Comparison of ENCODE assay signal across 12 mouse cellular contexts in genomic region chr14:61601348-61601747, GRCm38 (mm10). TPM values are rescaled to one million over a fixed set of nuclear protein-coding genes. Genes with fewer than 3 reads are reported as not detected.
A peak's percentile ranks its signal among the peaks of the same experiment; 100 is the strongest.
DNase-seq lines count a peak whose midpoint lies in the region; ATAC-seq and TF ChIP-seq lines count a peak whose summit lies in the region.
"Had no signal": no experiment of that assay in that cellular context is flagged by ENCODE, and none has a peak within 500 bp of the region (broad histone marks: within the 10 kb centered on the region; RNA-seq: fewer than 3 reads in every experiment).

No protein-coding gene starts in this region.

- H3K27me3 ChIP-seq in embryonic facial prominence, embryonic 13.5 days: no peaks in the 10 kb centered on the region
- no peaks in the 10 kb centered on the region for H3K27me3 ChIP-seq in embryonic facial prominence, embryonic 10.5 days (replicated peaks; ENCODE audit: low read depth, poor library complexity, severe bottlenecking)
- no peaks in the 10 kb centered on the region for H3K27me3 ChIP-seq in forebrain, embryonic 14.5 days (replicated peaks; ENCODE audit: control insufficient read depth, insufficient read depth, low read length)
- H3K27me3 ChIP-seq in myocyte (ENCODE audit: control insufficient read depth, insufficient read depth, insufficient read length): no peaks in the 10 kb centered on the region

- H3K27ac ChIP-seq in embryonic facial prominence, embryonic 13.5 days: no peak overlapping the region
- H3K27ac ChIP-seq in embryonic facial prominence, embryonic 10.5 days (replicated peaks): no peak overlapping the region
- peak overlapping the region; percentile 65; the same call in 1 of the 2 replicates for H3K27ac ChIP-seq in left cerebral cortex, adult 2 months
- no peak overlapping the region for H3K27ac ChIP-seq in forebrain, embryonic 14.5 days (ENCODE audit: low read depth, low read length)

- no peak overlapping the region for H3K9ac ChIP-seq in embryonic facial prominence, embryonic 13.5 days
- no peak overlapping the region for H3K9ac ChIP-seq in forebrain, embryonic 14.5 days (ENCODE audit: low read length)

- WGBS in embryonic facial prominence, embryonic 13.5 days: 84% methylated on average over 9 of the region's 9 CpGs
- WGBS in embryonic facial prominence, embryonic 10.5 days: 92% methylated on average over 9 of the region's 9 CpGs
- WGBS in forebrain, embryonic 14.5 days: 89% methylated on average over 9 of the region's 9 CpGs

- no peak overlapping the region for H3ac ChIP-seq in myocyte (ENCODE audit: control insufficient read depth, insufficient read length)

- peaks cover 18% of the 10 kb centered on the region for H3K4me1 ChIP-seq in embryonic facial prominence, embryonic 13.5 days
- H3K4me1 ChIP-seq in embryonic facial prominence, embryonic 10.5 days: peaks cover 11% of the 10 kb centered on the region
- H3K4me1 ChIP-seq in forebrain, embryonic 14.5 days (ENCODE audit: control insufficient read depth, insufficient read depth, low read length): peaks cover 20% of the 10 kb centered on the region

- H3K36me3 ChIP-seq in embryonic facial prominence, embryonic 13.5 days: peaks cover 36% of the 10 kb centered on the region
- H3K36me3 ChIP-seq in embryonic facial prominence, embryonic 10.5 days (replicated peaks): peaks cover 29% of the 10 kb centered on the region
- peaks cover 34% of the 10 kb centered on the region for H3K36me3 ChIP-seq in forebrain, embryonic 14.5 days (ENCODE audit: control insufficient read depth, insufficient read depth, low read length)
- H3K36me3 ChIP-seq in myocyte (ENCODE audit: control insufficient read depth, insufficient read depth): no peaks in the 10 kb centered on the region

- DNase-seq in embryonic facial prominence, embryonic 10.5 days (ENCODE audit: low spot score): no peak
- no peak for DNase-seq in left cerebral cortex, adult 2 months (ENCODE audit: extremely low spot score in 1 of 2, low spot score in 2 of 2)
- no peak for DNase-seq in left cerebral cortex, postnatal 25 days (ENCODE audit: low spot score in 2 of 2)
- no peak for DNase-seq in forebrain, embryonic 14.5 days (ENCODE audit: low spot score)
- DNase-seq in kidney, postnatal 25 days: no peak
- no peak for DNase-seq in natural killer cell, adult 2 months (ENCODE audit: low spot score in 2 of 2)
- DNase-seq: cerebellum, postnatal 14 days; lung, postnatal 10 days had no signal

- H3K4me2 ChIP-seq in embryonic facial prominence, embryonic 13.5 days: peak overlapping the region; percentile 61
- peak overlapping the region; percentile 69 for H3K4me2 ChIP-seq in forebrain, embryonic 14.5 days (ENCODE audit: low read length)
- peak overlapping the region; percentile 15 for H3K4me2 ChIP-seq in myocyte (ENCODE audit: low read depth)

- TF ChIP-seq POLR2A in myocyte (IDR thresholded peaks at IDR 0.05; ENCODE audit: insufficient read length, low read depth): no peak

- intact Hi-C loops in left cerebral cortex, adult 2 months (cut with DNase I): no loop called here
- intact Hi-C loops in left cerebral cortex, postnatal 25 days (cut with DNase I): loop anchor here (5.0 kb wide), 1 partner anchor 46 kb away; no protein-coding TSS in a partner anchor

- no peaks in the 10 kb centered on the region for H3K9me3 ChIP-seq in embryonic facial prominence, embryonic 13.5 days
- no peaks in the 10 kb centered on the region for H3K9me3 ChIP-seq in embryonic facial prominence, embryonic 10.5 days
- H3K9me3 ChIP-seq in forebrain, embryonic 14.5 days (replicated peaks; ENCODE audit: control insufficient read depth, low read length): no peaks in the 10 kb centered on the region

- H3K79me2 ChIP-seq in myocyte (ENCODE audit: control insufficient read depth, insufficient read depth): no peaks in the 10 kb centered on the region

- ATAC-seq in embryonic facial prominence, embryonic 13.5 days (ENCODE audit: insufficient number of reproducible peaks, insufficient read depth, low FRiP score, low TSS enrichment, low read depth): no peak
- no peak for ATAC-seq in forebrain, embryonic 14.5 days
- ATAC-seq: intestine, embryonic 16.5 days had no signal

- no peak overlapping the region for H3K4me3 ChIP-seq in embryonic facial prominence, embryonic 13.5 days
- no peak overlapping the region for H3K4me3 ChIP-seq in embryonic facial prominence, embryonic 10.5 days
- no peak overlapping the region for H3K4me3 ChIP-seq in left cerebral cortex, adult 2 months
- H3K4me3 ChIP-seq in forebrain, embryonic 14.5 days (ENCODE audit: low read depth, low read length): peak overlapping the region; percentile 78; the same call in 1 of the 2 replicates
- no peak overlapping the region for H3K4me3 ChIP-seq in myocyte

- no peak for TF ChIP-seq CTCF in left cerebral cortex, adult 2 months (IDR thresholded peaks at IDR 0.05)

TF ChIP-seq in myocyte, 11 proteins besides CTCF, POLR2A, EP300 and RAD21:
- no peak for TF ChIP-seq POLR2AphosphoS2 (IDR thresholded peaks at IDR 0.05; ENCODE audit: insufficient read length, low read depth)
- no peak for TF ChIP-seq TCF3 (IDR thresholded peaks at IDR 0.05; ENCODE audit: insufficient read length, low read depth)
- TF ChIP-seq MYOG (IDR thresholded peaks at IDR 0.05; ENCODE audit: control insufficient read depth in 1 of 3, insufficient read depth in 1 of 3, insufficient read length in 2 of 3, low read depth in 2 of 3): no peak
- no peak for TF ChIP-seq SRF (IDR thresholded peaks at IDR 0.05; ENCODE audit: control insufficient read depth, insufficient read length, low read depth)
- no peak for TF ChIP-seq CEBPB (IDR thresholded peaks at IDR 0.05; ENCODE audit: insufficient read depth, poor library complexity, severe bottlenecking)
- no peak for TF ChIP-seq USF1 (IDR thresholded peaks at IDR 0.05; ENCODE audit: low read depth)
- no peak for TF ChIP-seq MYOD1 (IDR thresholded peaks at IDR 0.05; ENCODE audit: control insufficient read depth in 1 of 3, insufficient read length in 2 of 3, low read depth in 2 of 3)
- TF ChIP-seq E2F4 (IDR thresholded peaks at IDR 0.05; ENCODE audit: insufficient read depth): no peak
- TF ChIP-seq MAX (IDR thresholded peaks at IDR 0.05; ENCODE audit: low read depth): no peak

RNA-seq across cellular contexts. Expression of gene Trim13, which starts 3.3 kb away (rescaled TPM):
- 21.6 and 26.0 TPM in 2 replicates for polyA plus RNA-seq in embryonic facial prominence, embryonic 13.5 days (2015; fragmentation: Nextera tagmentation; extraction: Ambion mirVana)
- 14.4 and 15.1 TPM in 2 replicates for polyA plus RNA-seq in embryonic facial prominence, embryonic 10.5 days (2016; fragmentation: Nextera tagmentation; extraction: Ambion mirVana)
- 10 to 100 TPM in 1 of 2 experiments, 1 to 10 TPM in 1; 9.6 to 11.3 TPM for total RNA-seq in left cerebral cortex, adult 2 months (2021)
- 10 to 100 TPM; 11.6 to 12.2 TPM for total RNA-seq in left cerebral cortex, postnatal 25 days (2021)
- 70.7 and 71.6 TPM in 2 replicates for polyA plus RNA-seq in forebrain, embryonic 14.5 days (2014; fragmentation: Nextera tagmentation; extraction: Ambion mirVana)
- polyA plus RNA-seq in myocyte (2012; fragmentation: generic; extraction: Trizol): 6.7 TPM

RNA-seq across cellular contexts. Expression of gene Kcnrg, which starts 5.9 kb away (rescaled TPM):
- polyA plus RNA-seq in embryonic facial prominence, embryonic 13.5 days (2015; fragmentation: Nextera tagmentation; extraction: Ambion mirVana): 0.77 and 0.83 TPM in 2 replicates
- 0.50 and 0.55 TPM in 2 replicates for polyA plus RNA-seq in embryonic facial prominence, embryonic 10.5 days (2016; fragmentation: Nextera tagmentation; extraction: Ambion mirVana)
- total RNA-seq in left cerebral cortex, adult 2 months (2021): under 1 TPM; 0.57 to 0.77 TPM
- total RNA-seq in left cerebral cortex, postnatal 25 days (2021): under 1 TPM; 0.55 to 0.83 TPM
- polyA plus RNA-seq in forebrain, embryonic 14.5 days (2014; fragmentation: Nextera tagmentation; extraction: Ambion mirVana): 2.8 and 3.7 TPM in 2 replicates
- polyA plus RNA-seq in myocyte (2012; fragmentation: generic; extraction: Trizol): 0.16 TPM
- polyA plus RNA-seq: spleen, adult 2 months had no signal

RNA-seq across cellular contexts. Expression of gene Spryd7, which starts 44.7 kb away (rescaled TPM):
- polyA plus RNA-seq in embryonic facial prominence, embryonic 13.5 days (2015; fragmentation: Nextera tagmentation; extraction: Ambion mirVana): 16.1 and 18.0 TPM in 2 replicates
- polyA plus RNA-seq in embryonic facial prominence, embryonic 10.5 days (2016; fragmentation: Nextera tagmentation; extraction: Ambion mirVana): 15.5 and 16.2 TPM in 2 replicates
- 10 to 100 TPM; 44.3 to 45.3 TPM for total RNA-seq in left cerebral cortex, adult 2 months (2021)
- 10 to 100 TPM; 46.1 to 48.7 TPM for total RNA-seq in left cerebral cortex, postnatal 25 days (2021)
- polyA plus RNA-seq in forebrain, embryonic 14.5 days (2014; fragmentation: Nextera tagmentation; extraction: Ambion mirVana): 44.1 and 50.4 TPM in 2 replicates
- 8.7 TPM for polyA plus RNA-seq in myocyte (2012; fragmentation: generic; extraction: Trizol)

Comparison
In these comparisons a context has a peak if more than half of its experiments do, and no peak if none do; other contexts are left out.
1. H3K4me2 ChIP-seq: peak in every context shown above with its lines; median percentile 69 in forebrain, embryonic 14.5 days; 61 in embryonic facial prominence, embryonic 13.5 days; 15 in myocyte.